Mouse (Mus musculus) heart, embryonic 12.5 days (tissue): ENCODE results near the gene Syt3. TPM values are rescaled to one million over a fixed set of nuclear protein-coding genes. Genes with fewer than 3 reads are reported as not detected.

Source experiments
- ATAC-seq: fragments of 200-750 bp; cut with Nextera tagmentation; 2 replicates; pipeline ENCODE4 v1.8.0; 2017; ENCODE audit warnings: moderate TSS enrichment, moderate library complexity; ENCODE audit not compliant: insufficient number of reproducible peaks, low FRiP score
- H3K27ac ChIP-seq: fragments of 300-500 bp; sonication (generic); 2 replicates; pipeline ENCODE4 v1.5.1; 2016; ENCODE audit warnings: mild to moderate bottlenecking, moderate library complexity; ENCODE audit not compliant: poor library complexity, severe bottlenecking
- H3K27me3 ChIP-seq: fragments of 300-500 bp; sonication (generic); replicated peaks from 2 replicates; pipeline ENCODE4 v1.6.1; 2016; ENCODE audit warnings: mild to moderate bottlenecking, moderate library complexity
- H3K36me3 ChIP-seq: fragments of 300-500 bp; sonication (generic); 2 replicates; pipeline ENCODE4 v1.6.1; 2016; ENCODE audit warnings: mild to moderate bottlenecking, moderate library complexity
- H3K4me1 ChIP-seq: fragments of 300-500 bp; sonication (generic); replicated peaks from 2 replicates; pipeline ENCODE4 v1.6.1; 2016; ENCODE audit warnings: mild to moderate bottlenecking
- H3K4me2 ChIP-seq: fragments of 300-500 bp; sonication (generic); 2 replicates; pipeline ENCODE4 v1.6.1; 2016; ENCODE audit warnings: mild to moderate bottlenecking, moderate library complexity
- H3K4me3 ChIP-seq: fragments of 300-500 bp; sonication (generic); 2 replicates; pipeline ENCODE4 v1.5.1; 2016; ENCODE audit warnings: mild to moderate bottlenecking
- H3K9ac ChIP-seq: fragments of 300-500 bp; sonication (generic); 2 replicates; pipeline ENCODE4 v1.6.1; 2016; ENCODE audit warnings: mild to moderate bottlenecking, moderate library complexity
- H3K9me3 ChIP-seq: fragments of 300-500 bp; sonication (generic); replicated peaks from 2 replicates; pipeline ENCODE4 v1.6.1; 2016; ENCODE audit warnings: mild to moderate bottlenecking, moderate library complexity
- WGBS: fragments of 180-500 bp; shearing (Covaris S2); methylation state at CpG from one replicate; pipeline ENCODE4 v1.1.7; 2016; 5-methylcytosine and 5-hydroxymethylcytosine counted together
- polyA plus RNA-seq: library from polyadenylated mRNA; unstranded; fragments of >200 nt; fragmentation: Nextera tagmentation; extraction: Ambion mirVana; gene quantifications from 2 replicates; pipeline ENCODE4 v1.2.1, GENCODE M21; 2016

Syt3 gene
- polyA plus RNA-seq, 1 experiment from 2014 or later, result 0.55 TPM

- ATAC-seq, result no peak
- H3K36me3 ChIP-seq, result no peaks in the 10 kb centered on the region
- H3K9ac ChIP-seq, result no peak overlapping the region
- peaks cover 18% of the 10 kb centered on the region for H3K4me1 ChIP-seq
- H3K27ac ChIP-seq, result no peak overlapping the region
- H3K4me3 ChIP-seq, result no peak overlapping the region
- no peaks in the 10 kb centered on the region for H3K9me3 ChIP-seq
- H3K4me2 ChIP-seq, result no peak overlapping the region
- WGBS, result 75% methylated on average over 12 of the region's 12 CpGs
- peaks cover 54% of the 10 kb centered on the region for H3K27me3 ChIP-seq
Observed at GRCm38 (mm10) chr7:44382541-44382940, 1.4 kb upstream of the Syt3 start.

- H3K4me3 ChIP-seq, result peak overlapping the region; percentile 57
- H3K4me2 ChIP-seq, result peak overlapping the region; percentile 95
- H3K9me3 ChIP-seq, result no peaks in the 10 kb centered on the region
- H3K27ac ChIP-seq, result no peak overlapping the region
- peaks cover 9% of the 10 kb centered on the region for H3K4me1 ChIP-seq
- WGBS, result under 1% methylated on average over 17 of the region's 17 CpGs
- peak overlapping the region; percentile 42 for H3K9ac ChIP-seq
- 0 out of 2 replicates have a peak, but pooled peaks have one; percentile 40 for ATAC-seq
- no peaks in the 10 kb centered on the region for H3K36me3 ChIP-seq
- H3K27me3 ChIP-seq, result peaks cover 64% of the 10 kb centered on the region
Observed at GRCm38 (mm10) chr7:44384716-44385059, 786 bp downstream of the Syt3 start.

GRCm38 (mm10) chr7:44385720-44386119 lies 1.8 kb downstream of the Syt3 start, which contains the start of gene 1700008O03Rik:
1700008O03Rik (minus strand) TSS chr7:44385820.
- H3K9ac ChIP-seq, result peak within 1 kb of the TSS; percentile 42

GRCm38 (mm10) chr7:44391831-44392230 lies 7.9 kb downstream of the Syt3 start:
- H3K9ac ChIP-seq, result no peak overlapping the region
- no peak overlapping the region for H3K4me2 ChIP-seq
- H3K4me3 ChIP-seq, result no peak overlapping the region
- no peak for ATAC-seq
- no peaks in the 10 kb centered on the region for H3K9me3 ChIP-seq
- H3K27ac ChIP-seq, result no peak overlapping the region
- H3K27me3 ChIP-seq, result peaks cover 53% of the 10 kb centered on the region
- H3K36me3 ChIP-seq, result no peaks in the 10 kb centered on the region
- H3K4me1 ChIP-seq, result no peaks in the 10 kb centered on the region
- 71% methylated on average over 4 of the region's 4 CpGs for WGBS

More at GRCm38 (mm10) chr7:44385720-44386119, 1.8 kb downstream of the Syt3 start, which contains the start of gene 1700008O03Rik:
- Histone ChIP-seq H3K4me1 (peaks cover 9% of the 10 kb centered on the region), H3K27ac (no peak within 1 kb of the TSS), H3K4me3 (peak within 1 kb of the TSS; percentile 57), H3K4me2 (peak within 1 kb of the TSS; percentile 95), H3K36me3 (no peaks in the 10 kb centered on the region), H3K9me3 (no peaks in the 10 kb centered on the region), H3K27me3 (peaks cover 71% of the 10 kb centered on the region)
- WGBS, result 76% methylated on average over 12 of the region's 12 CpGs
- no peak for ATAC-seq

- Histone ChIP-seq H3K27ac (no peak overlapping the region), H3K27me3 (peaks cover 51% of the 10 kb centered on the region), H3K4me2 (no peak overlapping the region), H3K4me1 (no peaks in the 10 kb centered on the region), H3K4me3 (no peak overlapping the region), H3K36me3 (no peaks in the 10 kb centered on the region), H3K9ac (no peak overlapping the region), H3K9me3 (no peaks in the 10 kb centered on the region)
- ATAC-seq, result no peak
- WGBS, result 81% methylated on average over 14 of the region's 14 CpGs
Observed at GRCm38 (mm10) chr7:44392341-44392740, 8.4 kb downstream of the Syt3 start.

GRCm38 (mm10) chr7:44393284-44393683 lies 9.4 kb downstream of the Syt3 start:
- Histone ChIP-seq H3K4me3 (no peak overlapping the region), H3K27ac (no peak overlapping the region), H3K9ac (no peak overlapping the region), H3K9me3 (no peaks in the 10 kb centered on the region), H3K4me2 (no peak overlapping the region), H3K36me3 (no peaks in the 10 kb centered on the region), H3K27me3 (peaks cover 42% of the 10 kb centered on the region), H3K4me1 (no peaks in the 10 kb centered on the region)
- no peak for ATAC-seq
- 90% methylated on average over 17 of the region's 17 CpGs for WGBS

- Histone ChIP-seq H3K4me2 (no peak overlapping the region), H3K27me3 (peaks cover 25% of the 10 kb centered on the region), H3K9ac (no peak overlapping the region), H3K27ac (no peak overlapping the region), H3K36me3 (no peaks in the 10 kb centered on the region), H3K4me3 (no peak overlapping the region), H3K9me3 (no peaks in the 10 kb centered on the region), H3K4me1 (0 out of 2 replicates have a peak, but pooled peaks cover 6% of the 10 kb centered on the region)
- WGBS, result 8% methylated on average over 3 of the region's 3 CpGs
- ATAC-seq, result peak; percentile 76
Observed at GRCm38 (mm10) chr7:44398570-44398969, 14.7 kb downstream of the Syt3 start.

GRCm38 (mm10) chr7:44401673-44402072 lies 17.8 kb downstream of the Syt3 start:
- no peaks in the 10 kb centered on the region for H3K36me3 ChIP-seq
- peaks cover 15% of the 10 kb centered on the region for H3K27me3 ChIP-seq
- no peak for ATAC-seq
- WGBS, result 72% methylated on average over 6 of the region's 6 CpGs
- H3K9me3 ChIP-seq, result no peaks in the 10 kb centered on the region
- H3K4me2 ChIP-seq, result no peak overlapping the region
- H3K4me3 ChIP-seq, result no peak overlapping the region
- peaks cover 6% of the 10 kb centered on the region; the same call in 1 of the 2 replicates for H3K4me1 ChIP-seq
- H3K9ac ChIP-seq, result no peak overlapping the region
- no peak overlapping the region for H3K27ac ChIP-seq

GRCm38 (mm10) chr7:44405346-44406014 lies 21.6 kb downstream of the Syt3 start:
- peak overlapping the region; percentile 46 for H3K4me3 ChIP-seq
- WGBS, result 2% methylated on average over 27 of the region's 27 CpGs
- no peaks in the 10 kb centered on the region for H3K9me3 ChIP-seq
- H3K4me1 ChIP-seq, result no peaks in the 10 kb centered on the region; the same call in 1 of the 2 replicates
- ATAC-seq, result peak; percentile 94
- H3K36me3 ChIP-seq, result no peaks in the 10 kb centered on the region
- H3K27me3 ChIP-seq, result peaks cover 25% of the 10 kb centered on the region
- H3K27ac ChIP-seq, result peak overlapping the region; percentile 63
- H3K4me2 ChIP-seq, result peak overlapping the region; percentile 70
- peak overlapping the region; percentile 47; the same call in 1 of the 2 replicates for H3K9ac ChIP-seq

GRCm38 (mm10) chr7:44406015-44406355 lies 22.1 kb downstream of the Syt3 start:
- Histone ChIP-seq H3K27me3 (peaks cover 24% of the 10 kb centered on the region), H3K27ac (no peak overlapping the region), H3K9me3 (no peaks in the 10 kb centered on the region), H3K4me3 (no peak overlapping the region), H3K4me2 (peak overlapping the region; percentile 70; the same call in 1 of the 2 replicates), H3K4me1 (no peaks in the 10 kb centered on the region; the same call in 1 of the 2 replicates), H3K36me3 (no peaks in the 10 kb centered on the region), H3K9ac (no peak overlapping the region)
- ATAC-seq, result peak; percentile 19; the same call in 1 of the 2 replicates
- WGBS, result 2% methylated on average over 5 of the region's 5 CpGs

GRCm38 (mm10) chr7:44411144-44411543 lies 27.2 kb downstream of the Syt3 start:
- ATAC-seq, result no peak
- 77% methylated on average over 4 of the region's 4 CpGs for WGBS
- no peaks in the 10 kb centered on the region for H3K9me3 ChIP-seq
- no peaks in the 10 kb centered on the region for H3K4me1 ChIP-seq
- H3K36me3 ChIP-seq, result no peaks in the 10 kb centered on the region
- H3K4me2 ChIP-seq, result no peak overlapping the region
- no peak overlapping the region for H3K4me3 ChIP-seq
- no peak overlapping the region for H3K9ac ChIP-seq
- H3K27ac ChIP-seq, result no peak overlapping the region
- H3K27me3 ChIP-seq, result peaks cover 21% of the 10 kb centered on the region
